Mouse (Mus musculus) C2C12 (cell line): ENCODE results near the gene Pfas.

ENCODE experiments used
- CEBPB ChIP-seq: IDR thresholded peaks from one replicate; pipeline ENCODE4 v1.6.1; 2011; ENCODE audit warnings: low read depth, mild to moderate bottlenecking, control low read depth, moderate library complexity
- CTCF ChIP-seq: IDR thresholded peaks from one replicate; pipeline ENCODE4 v1.5.1; 2011; ENCODE audit not compliant: control insufficient read depth, insufficient read depth, insufficient read length
- MAX ChIP-seq: IDR thresholded peaks from one replicate; pipeline ENCODE4 v1.6.1; 2011; ENCODE audit warnings: mild to moderate bottlenecking, control low read depth

DNA sequence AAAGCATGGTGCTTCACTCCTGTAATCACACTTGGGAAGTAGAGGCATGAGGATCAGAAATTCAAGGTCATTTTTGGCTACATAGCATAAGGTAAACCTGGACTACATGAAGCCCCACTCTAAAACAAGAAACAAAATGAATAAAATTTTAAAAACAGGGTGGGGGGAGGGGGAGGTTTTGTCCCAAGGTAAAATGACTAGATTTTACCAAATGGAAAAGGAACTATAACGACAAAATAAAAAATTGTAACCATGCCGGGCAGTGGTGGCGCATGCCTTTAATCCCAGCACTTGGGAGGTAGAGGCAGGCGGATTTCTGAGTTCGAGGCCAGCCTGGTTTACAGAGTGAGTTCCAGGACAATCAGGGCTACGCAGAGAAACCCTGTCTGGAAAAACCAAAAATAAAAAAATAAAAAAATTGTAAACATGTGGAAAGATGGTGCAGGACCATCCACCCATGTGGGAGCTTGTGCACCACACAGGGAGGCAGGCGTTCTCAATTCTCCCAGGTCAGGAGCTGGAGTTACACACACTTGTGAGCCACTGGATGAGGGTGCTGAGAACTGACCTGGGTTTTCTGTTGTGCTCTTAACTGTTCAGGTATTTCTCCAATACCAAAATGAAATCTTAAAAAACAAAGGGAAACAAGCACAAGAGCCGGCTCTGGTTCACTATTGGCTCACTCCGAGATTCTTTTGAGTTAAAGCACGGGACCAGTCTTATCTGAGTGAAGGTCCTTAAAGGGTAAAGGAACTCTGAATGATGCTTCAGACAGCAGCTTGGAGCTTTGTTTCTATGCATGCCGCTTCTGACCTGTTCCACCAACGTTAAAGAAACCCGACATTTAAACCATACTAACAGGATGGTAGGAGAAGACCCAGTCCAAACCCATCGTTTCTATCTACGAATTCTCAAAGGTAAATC is 2.4 kb upstream of the Pfas start:
- no peak for TF ChIP-seq CTCF
- TF ChIP-seq MAX, result no peak
- TF ChIP-seq CEBPB, result no peak
